Mouse (Mus musculus): ENCODE data around the gene Pip5k1c. TPM values are rescaled to one million over a fixed set of nuclear protein-coding genes. Genes with fewer than 3 reads are reported as not detected.

Gene Pip5k1c
- polyA plus RNA-seq, 1 experiment: 28.3 TPM

- no peaks in the 10 kb centered on the region for H3K27me3 ChIP-seq (ENCODE audit: control insufficient read depth, insufficient read depth, low read length, poor library complexity, severe bottlenecking)
- H3K9ac ChIP-seq (ENCODE audit: low read depth, poor library complexity, severe bottlenecking): no peak within 1 kb of the TSS
- peak within 1 kb of the TSS; percentile 19; the same call in 1 of the 2 replicates for H3K4me3 ChIP-seq (ENCODE audit: low read depth, low read length)
These were observed 40.0 kb upstream of the Pip5k1c start, which contains the start of gene Matk for GRCm38 (mm10) chr10:81252424-81253419. Gene Matk, plus strand, starts transcription at chr10:81252935.

GRCm38 (mm10) chr10:81254886-81255285, 37.9 kb upstream of the Pip5k1c start:
- H3K9me3 ChIP-seq (replicated peaks; ENCODE audit: control insufficient read depth, insufficient read depth, low read length, poor library complexity, severe bottlenecking): no peaks in the 10 kb centered on the region
- no peak overlapping the region for H3K4me3 ChIP-seq (ENCODE audit: low read depth, low read length)
- no peaks in the 10 kb centered on the region for H3K27me3 ChIP-seq (ENCODE audit: control insufficient read depth, insufficient read depth, low read length, poor library complexity, severe bottlenecking)
- no peak overlapping the region for H3K27ac ChIP-seq (ENCODE audit: insufficient read depth, low read length)
- H3K36me3 ChIP-seq (ENCODE audit: control insufficient read depth, insufficient read depth, low read length, poor library complexity, severe bottlenecking): no peaks in the 10 kb centered on the region
- TF ChIP-seq CTCF (IDR thresholded peaks at IDR 0.05; ENCODE audit: low read depth, low read length) (no peak), POLR2A (IDR thresholded peaks at IDR 0.05; ENCODE audit: insufficient read depth, low read length) (no peak), EP300 (IDR thresholded peaks at IDR 0.05; ENCODE audit: insufficient read depth, low read depth, low read length) (no peak)
- H3K9ac ChIP-seq (ENCODE audit: low read depth, poor library complexity, severe bottlenecking): no peak overlapping the region
- H3K4me1 ChIP-seq (ENCODE audit: control insufficient read depth, insufficient read depth, low read length): peaks cover 4% of the 10 kb centered on the region

More at GRCm38 (mm10) chr10:81252424-81253419, 40.0 kb upstream of the Pip5k1c start, which contains the start of gene Matk:
- Histone ChIP-seq H3K4me1 (ENCODE audit: control insufficient read depth, insufficient read depth, low read length) (peaks cover 4% of the 10 kb centered on the region), H3K27ac (ENCODE audit: insufficient read depth, low read length) (no peak within 1 kb of the TSS), H3K9me3 (replicated peaks; ENCODE audit: control insufficient read depth, insufficient read depth, low read length, poor library complexity, severe bottlenecking) (no peaks in the 10 kb centered on the region), H3K36me3 (ENCODE audit: control insufficient read depth, insufficient read depth, low read length, poor library complexity, severe bottlenecking) (no peaks in the 10 kb centered on the region)
- no peak for TF ChIP-seq POLR2A (IDR thresholded peaks at IDR 0.05; ENCODE audit: insufficient read depth, low read length)
- TF ChIP-seq EP300 (IDR thresholded peaks at IDR 0.05; ENCODE audit: insufficient read depth, low read depth, low read length): no peak
- no peak for TF ChIP-seq CTCF (IDR thresholded peaks at IDR 0.05; ENCODE audit: low read depth, low read length)

- Histone ChIP-seq H3K9ac (ENCODE audit: low read depth, poor library complexity, severe bottlenecking) (peak overlapping the region; percentile 36), H3K9me3 (replicated peaks; ENCODE audit: control insufficient read depth, insufficient read depth, low read length, poor library complexity, severe bottlenecking) (no peaks in the 10 kb centered on the region), H3K27me3 (ENCODE audit: control insufficient read depth, insufficient read depth, low read length, poor library complexity, severe bottlenecking) (no peaks in the 10 kb centered on the region), H3K27ac (ENCODE audit: insufficient read depth, low read length) (no peak overlapping the region), H3K4me3 (ENCODE audit: low read depth, low read length) (peak overlapping the region; percentile 74), H3K36me3 (ENCODE audit: control insufficient read depth, insufficient read depth, low read length, poor library complexity, severe bottlenecking) (no peaks in the 10 kb centered on the region), H3K4me1 (ENCODE audit: control insufficient read depth, insufficient read depth, low read length) (peaks cover 4% of the 10 kb centered on the region)
- TF ChIP-seq EP300 (IDR thresholded peaks at IDR 0.05; ENCODE audit: insufficient read depth, low read depth, low read length) (no peak), CTCF (IDR thresholded peaks at IDR 0.05; ENCODE audit: low read depth, low read length) (no peak), POLR2A (IDR thresholded peaks at IDR 0.05; ENCODE audit: insufficient read depth, low read length) (no peak)
These were observed 35.4 kb upstream of the Pip5k1c start for GRCm38 (mm10) chr10:81257158-81258039.

GRCm38 (mm10) chr10:81259225-81259884, 33.4 kb upstream of the Pip5k1c start:
- TF ChIP-seq CTCF (IDR thresholded peaks at IDR 0.05; ENCODE audit: low read depth, low read length): no peak
- TF ChIP-seq POLR2A (IDR thresholded peaks at IDR 0.05; ENCODE audit: insufficient read depth, low read length): no peak
- TF ChIP-seq EP300 (IDR thresholded peaks at IDR 0.05; ENCODE audit: insufficient read depth, low read depth, low read length): no peak

GRCm38 (mm10) chr10:81261025-81261424, 31.7 kb upstream of the Pip5k1c start:
- Histone ChIP-seq H3K9ac (ENCODE audit: low read depth, poor library complexity, severe bottlenecking) (no peak overlapping the region), H3K4me3 (ENCODE audit: low read depth, low read length) (no peak overlapping the region), H3K27ac (ENCODE audit: insufficient read depth, low read length) (no peak overlapping the region), H3K9me3 (replicated peaks; ENCODE audit: control insufficient read depth, insufficient read depth, low read length, poor library complexity, severe bottlenecking) (no peaks in the 10 kb centered on the region), H3K27me3 (ENCODE audit: control insufficient read depth, insufficient read depth, low read length, poor library complexity, severe bottlenecking) (no peaks in the 10 kb centered on the region), H3K36me3 (ENCODE audit: control insufficient read depth, insufficient read depth, low read length, poor library complexity, severe bottlenecking) (0 out of 2 replicates have a peak, but pooled peaks cover 2% of the 10 kb centered on the region), H3K4me1 (ENCODE audit: control insufficient read depth, insufficient read depth, low read length) (peaks cover 4% of the 10 kb centered on the region)
- TF ChIP-seq POLR2A (IDR thresholded peaks at IDR 0.05; ENCODE audit: insufficient read depth, low read length) (no peak), EP300 (IDR thresholded peaks at IDR 0.05; ENCODE audit: insufficient read depth, low read depth, low read length) (no peak), CTCF (IDR thresholded peaks at IDR 0.05; ENCODE audit: low read depth, low read length) (no peak)

More at GRCm38 (mm10) chr10:81259225-81259884, 33.4 kb upstream of the Pip5k1c start:
- Histone ChIP-seq H3K27ac (ENCODE audit: insufficient read depth, low read length) (no peak overlapping the region), H3K36me3 (ENCODE audit: control insufficient read depth, insufficient read depth, low read length, poor library complexity, severe bottlenecking) (no peaks in the 10 kb centered on the region), H3K4me3 (ENCODE audit: low read depth, low read length) (no peak overlapping the region), H3K27me3 (ENCODE audit: control insufficient read depth, insufficient read depth, low read length, poor library complexity, severe bottlenecking) (no peaks in the 10 kb centered on the region), H3K9me3 (replicated peaks; ENCODE audit: control insufficient read depth, insufficient read depth, low read length, poor library complexity, severe bottlenecking) (no peaks in the 10 kb centered on the region), H3K9ac (ENCODE audit: low read depth, poor library complexity, severe bottlenecking) (no peak overlapping the region), H3K4me1 (ENCODE audit: control insufficient read depth, insufficient read depth, low read length) (peaks cover 4% of the 10 kb centered on the region)
